Mouse (Mus musculus) heart, embryonic 14.5 days (tissue): ENCODE measurements around the gene Epdr1. TPM values are rescaled to one million over a fixed set of nuclear protein-coding genes. Genes with fewer than 3 reads are reported as not detected.

ENCODE experiments used
- ATAC-seq: fragments of 200-750 bp; cut with Nextera tagmentation; 2 replicates; pipeline ENCODE4 v1.8.0; 2017; ENCODE audit warnings: low read depth, moderate TSS enrichment; ENCODE audit not compliant: insufficient number of reproducible peaks, insufficient read depth, low FRiP score
- H3K27ac ChIP-seq, 2 experiments: fragments of 200-500 bp in 1 of 2; fragments of 300-500 bp in 1 of 2; sonication (generic) in 1 of 2; replicated peaks in 1 of 2; 2 replicates each; pipeline ENCODE4 v1.5.1; 2012 to 2014; ENCODE audit warnings: low read depth in 2 of 2, low read length in 2 of 2, control low read depth in 1 of 2, mild to moderate bottlenecking in 1 of 2, mixed read lengths in 1 of 2; ENCODE audit not compliant: control insufficient read depth in 1 of 2, insufficient read depth in 1 of 2
- H3K27me3 ChIP-seq: fragments of 300-500 bp; sonication (generic); 2 replicates; pipeline ENCODE4 v1.6.1; 2014; ENCODE audit warnings: mild to moderate bottlenecking, low read length, control low read depth; ENCODE audit not compliant: control insufficient read depth, insufficient read depth
- H3K36me3 ChIP-seq: fragments of 300-500 bp; sonication (generic); 2 replicates; pipeline ENCODE4 v1.6.1; 2014; ENCODE audit warnings: mild to moderate bottlenecking, control low read depth, low read length, mixed read lengths; ENCODE audit not compliant: control insufficient read depth, insufficient read depth
- H3K4me1 ChIP-seq, 2 experiments: fragments of 200-500 bp in 1 of 2; fragments of 300-500 bp in 1 of 2; sonication (generic) in 1 of 2; 2 replicates each; pipeline ENCODE4 v1.6.1; 2012 to 2014; ENCODE audit warnings: low read length in 2 of 2, control low read depth in 1 of 2, mixed read lengths in 1 of 2; ENCODE audit not compliant: control insufficient read depth in 2 of 2, insufficient read depth in 2 of 2
- H3K4me2 ChIP-seq: fragments of 300-500 bp; sonication (generic); 2 replicates; pipeline ENCODE4 v1.6.1; 2014; ENCODE audit warnings: mild to moderate bottlenecking, low read length
- H3K4me3 ChIP-seq, 2 experiments: fragments of 200-500 bp in 1 of 2; fragments of 300-500 bp in 1 of 2; sonication (generic) in 1 of 2; 2 replicates each; pipeline ENCODE4 v1.5.1; 2012 to 2014; ENCODE audit warnings: low read length in 2 of 2, mild to moderate bottlenecking in 2 of 2, control low read depth in 1 of 2, low read depth in 1 of 2, moderate library complexity in 1 of 2; ENCODE audit not compliant: control insufficient read depth in 1 of 2, insufficient read depth in 1 of 2
- H3K9ac ChIP-seq: fragments of 300-500 bp; sonication (generic); 2 replicates; pipeline ENCODE4 v1.6.1; 2014; ENCODE audit warnings: mild to moderate bottlenecking, low read length
- H3K9me3 ChIP-seq: fragments of 300-500 bp; sonication (generic); 2 replicates; pipeline ENCODE4 v1.6.1; 2016; ENCODE audit warnings: low read length, control low read depth; ENCODE audit not compliant: control insufficient read depth
- WGBS: fragments of 180-500 bp; shearing (Covaris S2); extraction: QIAGEN DNeasy Blood & Tissue Kit; methylation state at CpG from one replicate; pipeline ENCODE4 v1.1.7; 2014; 5-methylcytosine and 5-hydroxymethylcytosine counted together
- polyA plus RNA-seq: library from polyadenylated mRNA; unstranded; fragments of >200 nt; fragmentation: Nextera tagmentation; extraction: Ambion mirVana; gene quantifications from 2 replicates; pipeline ENCODE4 v1.2.1, GENCODE M21; 2014

The Epdr1 gene
- polyA plus RNA-seq, 1 experiment from 2014 or later = 35.5 TPM

DNA sequence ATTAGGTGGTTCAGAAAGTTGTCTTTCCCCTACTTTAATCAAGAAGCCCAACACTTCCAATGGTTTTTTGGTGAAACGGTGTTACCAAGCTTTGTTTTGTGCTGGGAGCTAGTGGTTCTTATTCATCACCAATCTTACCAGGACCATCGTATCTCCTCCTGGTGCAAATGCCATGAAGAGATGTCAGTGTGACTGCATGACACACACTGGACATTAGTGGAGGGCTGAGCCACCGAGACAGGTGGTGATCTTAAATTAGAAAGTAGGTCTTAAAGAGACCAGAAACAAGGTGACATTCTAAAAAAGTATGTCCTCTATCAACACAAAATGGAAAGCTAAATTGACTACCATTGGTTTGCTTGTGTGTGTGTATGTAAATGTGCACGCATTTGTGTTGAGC lies 1.6 kb downstream of the Epdr1 start:
- Histone ChIP-seq H3K36me3 (no peaks in the 10 kb centered on the region), H3K4me3 (no peak overlapping the region), H3K4me2 (peak overlapping the region; percentile 95), H3K9ac (no peak overlapping the region), H3K27ac (no peak overlapping the region), H3K4me1 (peaks cover 0 to 7% of the 10 kb centered on the region in 2 experiments; a peak in 2 of 4 replicates), H3K9me3 (no peaks in the 10 kb centered on the region), H3K27me3 (peaks cover under 1% of the 10 kb centered on the region; the same call in 1 of the 2 replicates)
- no peak for ATAC-seq
- WGBS = 74% methylated on average over 4 of the region's 4 CpGs

DNA sequence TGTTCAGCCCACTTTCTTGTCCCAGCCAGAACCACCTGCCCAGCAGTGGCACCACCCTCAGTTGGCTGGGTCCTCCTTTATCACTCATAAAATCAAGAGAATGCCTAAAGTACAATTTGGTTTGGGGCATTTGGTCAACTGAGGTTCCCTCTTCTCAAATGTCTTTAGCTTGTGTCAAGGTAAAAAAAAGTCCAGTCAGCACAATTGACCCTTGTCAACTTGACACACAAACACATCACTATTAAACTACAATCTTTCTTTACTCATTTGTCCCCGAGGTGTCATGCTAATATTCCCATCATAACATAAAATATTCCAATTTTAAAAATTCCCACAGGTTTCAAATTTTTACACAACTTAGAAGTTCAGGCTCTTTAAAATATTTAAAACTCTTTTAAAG lies 5.4 kb downstream of the Epdr1 start:
- ATAC-seq = no peak
- H3K4me2 ChIP-seq = no peak overlapping the region
- no peak overlapping the region for H3K4me3 ChIP-seq
- H3K9me3 ChIP-seq = no peaks in the 10 kb centered on the region
- H3K27ac ChIP-seq = no peak overlapping the region
- H3K9ac ChIP-seq = no peak overlapping the region
- H3K36me3 ChIP-seq = no peaks in the 10 kb centered on the region
- whole genome bisulfite sequencing = 66% methylated on average over 1 of the region's 1 CpGs
- no peaks in the 10 kb centered on the region for H3K27me3 ChIP-seq
- peaks cover 0 to 7% of the 10 kb centered on the region in 2 experiments; a peak in 2 of 4 replicates for H3K4me1 ChIP-seq

GRCm38 (mm10) chr13:19613426-19613825 lies 6.3 kb downstream of the Epdr1 start:
- 84% methylated on average over 1 of the region's 1 CpGs for WGBS
- Histone ChIP-seq H3K27me3 (no peaks in the 10 kb centered on the region), H3K9ac (no peak overlapping the region), H3K9me3 (no peaks in the 10 kb centered on the region), H3K36me3 (0 out of 2 replicates have a peak, but pooled peaks cover 5% of the 10 kb centered on the region), H3K4me3 (no peak overlapping the region), H3K4me1 (peaks cover 0 to 5% of the 10 kb centered on the region in 2 experiments; a peak in 2 of 4 replicates), H3K27ac (no peak overlapping the region), H3K4me2 (no peak overlapping the region)
- no peak for ATAC-seq

GRCm38 (mm10) chr13:19612963-19613362 lies 6.8 kb downstream of the Epdr1 start:
- Histone ChIP-seq H3K36me3 (0 out of 2 replicates have a peak, but pooled peaks cover 5% of the 10 kb centered on the region), H3K4me3 (no peak overlapping the region), H3K27ac (no peak overlapping the region), H3K4me1 (peaks cover 0 to under 1% of the 10 kb centered on the region in 2 experiments; a peak in 1 of 4 replicates), H3K9me3 (no peaks in the 10 kb centered on the region), H3K4me2 (no peak overlapping the region), H3K27me3 (no peaks in the 10 kb centered on the region), H3K9ac (no peak overlapping the region)
- ATAC-seq = no peak
- 88% methylated on average over 3 of the region's 3 CpGs for WGBS

DNA sequence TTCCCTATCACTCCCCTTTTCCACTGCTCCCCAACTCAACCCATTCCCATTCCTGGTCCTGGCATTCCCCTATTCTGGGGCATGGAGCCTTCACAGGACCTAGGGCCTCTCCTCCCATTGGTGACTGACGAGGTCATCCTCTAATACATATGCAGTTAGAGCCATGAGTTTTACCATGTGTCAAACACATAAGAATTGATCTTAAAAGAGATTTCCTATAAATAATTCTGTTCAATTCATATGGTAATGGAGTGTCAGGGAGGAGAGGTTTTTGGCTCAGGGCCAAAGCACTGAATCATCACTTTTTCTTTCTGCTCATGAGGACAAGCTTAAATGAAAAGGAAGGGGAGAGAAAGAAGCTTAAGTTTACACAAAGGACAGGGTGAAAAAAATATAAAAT lies 7.4 kb downstream of the Epdr1 start:
- Histone ChIP-seq H3K9me3 (no peaks in the 10 kb centered on the region), H3K4me1 (no peaks in the 10 kb centered on the region), H3K27me3 (no peaks in the 10 kb centered on the region), H3K27ac (no peak overlapping the region), H3K4me2 (no peak overlapping the region), H3K36me3 (0 out of 2 replicates have a peak, but pooled peaks cover 5% of the 10 kb centered on the region), H3K4me3 (no peak overlapping the region), H3K9ac (no peak overlapping the region)
- no peak for ATAC-seq
- 81% methylated on average over 1 of the region's 1 CpGs for WGBS

DNA sequence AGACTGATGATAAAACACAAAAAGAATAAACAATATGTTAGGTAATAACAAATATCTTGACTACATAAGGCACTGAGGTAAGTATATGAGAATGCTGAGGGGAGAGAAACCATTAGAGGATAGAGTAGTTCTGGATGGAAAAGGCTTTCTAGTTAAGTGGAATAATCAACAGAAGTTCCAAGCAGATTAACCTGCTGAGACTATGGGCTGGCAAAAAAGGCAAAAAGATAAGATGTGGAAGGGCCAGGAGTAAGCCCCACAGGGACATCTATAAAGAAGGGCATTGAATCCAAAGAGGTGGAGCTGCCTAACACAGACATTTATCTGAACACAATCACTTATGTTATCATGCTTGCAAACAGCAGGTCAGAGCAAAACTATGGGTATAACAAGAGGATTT lies 11.6 kb downstream of the Epdr1 start:
- H3K27ac ChIP-seq = no peak overlapping the region
- H3K9me3 ChIP-seq = no peaks in the 10 kb centered on the region
- no peak for ATAC-seq
- H3K27me3 ChIP-seq = no peaks in the 10 kb centered on the region
- no peak overlapping the region for H3K9ac ChIP-seq
- H3K4me3 ChIP-seq = no peak overlapping the region
- no peaks in the 10 kb centered on the region for H3K4me1 ChIP-seq
- H3K4me2 ChIP-seq = no peak overlapping the region
- H3K36me3 ChIP-seq = 0 out of 2 replicates have a peak, but pooled peaks cover 5% of the 10 kb centered on the region

GRCm38 (mm10) chr13:19604916-19605315 lies 14.8 kb downstream of the Epdr1 start:
- Histone ChIP-seq H3K36me3 (0 out of 2 replicates have a peak, but pooled peaks cover 5% of the 10 kb centered on the region), H3K4me1 (no peaks in the 10 kb centered on the region), H3K4me2 (no peak overlapping the region), H3K27ac (no peak overlapping the region), H3K27me3 (no peaks in the 10 kb centered on the region), H3K9ac (no peak overlapping the region), H3K4me3 (no peak overlapping the region), H3K9me3 (no peaks in the 10 kb centered on the region)
- ATAC-seq = no peak

DNA sequence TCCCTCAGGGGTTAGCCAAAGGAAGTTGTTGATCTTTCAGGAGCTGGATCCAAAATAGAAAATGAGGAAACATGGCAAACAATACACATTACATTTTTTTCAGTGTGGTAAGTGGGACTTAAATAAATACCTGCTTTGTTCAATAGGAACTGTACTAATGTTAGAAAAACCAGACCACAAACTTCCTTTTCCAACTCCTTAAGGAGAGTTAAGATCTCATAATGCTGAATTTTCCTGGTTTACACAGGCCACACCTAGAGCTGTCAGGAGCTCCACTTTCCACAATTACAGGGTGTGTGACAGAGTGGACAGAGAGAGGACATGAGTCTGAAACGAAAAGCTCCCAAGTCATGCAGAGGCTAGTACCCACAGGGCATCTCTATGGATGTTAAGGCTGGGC lies 16.0 kb downstream of the Epdr1 start:
- H3K9ac ChIP-seq = no peak overlapping the region
- H3K27me3 ChIP-seq = no peaks in the 10 kb centered on the region
- no peak for ATAC-seq
- no peak overlapping the region for H3K27ac ChIP-seq
- H3K4me1 ChIP-seq = no peaks in the 10 kb centered on the region
- WGBS = 68% methylated on average over 1 of the region's 1 CpGs
- no peaks in the 10 kb centered on the region for H3K9me3 ChIP-seq
- no peak overlapping the region for H3K4me2 ChIP-seq
- no peak overlapping the region for H3K4me3 ChIP-seq
- H3K36me3 ChIP-seq = 0 out of 2 replicates have a peak, but pooled peaks cover 2% of the 10 kb centered on the region
